16 mouse cellular contexts compared by ENCODE assay signal in the genomic region with DNA sequence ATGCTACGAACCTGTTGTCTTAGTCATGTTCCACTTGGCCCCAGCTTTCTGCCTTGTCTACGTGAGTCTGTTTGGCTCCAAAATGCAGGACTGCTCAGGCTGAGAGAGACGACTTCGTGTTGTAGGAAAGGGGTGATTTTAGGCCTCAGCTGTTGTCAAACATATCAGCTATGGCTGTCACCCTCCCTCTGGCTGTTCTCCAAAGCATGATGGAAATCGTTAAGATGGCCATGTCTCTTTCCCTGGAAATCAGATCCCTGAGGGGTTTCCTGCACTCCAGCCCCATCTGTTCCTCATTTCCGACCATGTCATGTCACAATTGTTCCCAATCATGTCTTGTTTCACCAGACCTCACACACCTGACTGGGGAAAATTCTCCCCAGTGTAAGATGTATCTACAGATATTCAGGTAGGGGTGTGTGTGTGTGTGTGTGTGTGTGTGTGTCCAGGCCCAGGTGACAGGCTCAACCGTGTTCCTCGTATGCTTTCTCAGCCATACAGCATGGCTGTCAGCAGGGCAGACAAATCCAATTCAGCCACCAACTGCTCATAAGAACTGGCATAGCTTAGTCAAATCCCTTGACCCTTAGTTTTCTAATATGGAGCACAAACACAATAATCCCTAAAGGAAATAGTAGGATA.
DNase-seq lines count a peak whose midpoint lies in the region; ATAC-seq lines count a peak whose summit lies in the region.
"Had no signal": no experiment of that assay in that cellular context is flagged by ENCODE, and none has a peak within 500 bp of the region (broad histone marks: within the 10 kb centered on the region; RNA-seq: fewer than 3 reads in every experiment).

No protein-coding gene starts in this region.

- no peak overlapping the region for H3K9ac ChIP-seq in hindbrain, embryonic 12.5 days
- H3K9ac ChIP-seq in neural tube, embryonic 11.5 days (ENCODE audit: low read length): no peak overlapping the region
- H3K9ac ChIP-seq in intestine, embryonic 16.5 days (ENCODE audit: low read depth, low read length): no peak overlapping the region
- H3K9ac ChIP-seq: liver, embryonic 14.5 days had no signal

- H3K36me3 ChIP-seq in hindbrain, embryonic 12.5 days: no peaks in the 10 kb centered on the region
- H3K36me3 ChIP-seq in neural tube, embryonic 11.5 days (ENCODE audit: control insufficient read depth, insufficient read depth, low read length): no peaks in the 10 kb centered on the region
- H3K36me3 ChIP-seq in intestine, embryonic 16.5 days (ENCODE audit: control insufficient read depth, insufficient read depth, low read length): no peaks in the 10 kb centered on the region

- no peaks in the 10 kb centered on the region for H3K9me3 ChIP-seq in hindbrain, embryonic 12.5 days (replicated peaks)
- H3K9me3 ChIP-seq in neural tube, embryonic 11.5 days (ENCODE audit: control insufficient read depth, low read length): no peaks in the 10 kb centered on the region
- H3K9me3 ChIP-seq in intestine, embryonic 16.5 days (ENCODE audit: control insufficient read depth, low read length): no peaks in the 10 kb centered on the region

- 53% methylated on average over 8 of the region's 8 CpGs for WGBS in hindbrain, embryonic 12.5 days
- WGBS in neural tube, embryonic 11.5 days: 78% methylated on average over 8 of the region's 8 CpGs
- 65% methylated on average over 8 of the region's 8 CpGs for WGBS in intestine, embryonic 16.5 days

- intact Hi-C loops in left cerebral cortex, postnatal 4 days (cut with DNase I): no loop called here
- intact Hi-C loops in left cerebral cortex, postnatal 14 days (cut with DNase I): no loop called here

- no peak overlapping the region for H3K4me2 ChIP-seq in hindbrain, embryonic 12.5 days (replicated peaks)
- no peak overlapping the region for H3K4me2 ChIP-seq in neural tube, embryonic 11.5 days (ENCODE audit: low read depth)
- H3K4me2 ChIP-seq in intestine, embryonic 16.5 days (ENCODE audit: low read depth, low read length): no peak overlapping the region

- H3K27me3 ChIP-seq in hindbrain, embryonic 12.5 days: no peaks in the 10 kb centered on the region
- no peaks in the 10 kb centered on the region for H3K27me3 ChIP-seq in neural tube, embryonic 11.5 days (ENCODE audit: control insufficient read depth, insufficient read depth, low read length)
- H3K27me3 ChIP-seq in intestine, embryonic 16.5 days (replicated peaks; ENCODE audit: control insufficient read depth, insufficient read depth, low read length): no peaks in the 10 kb centered on the region

- DNase-seq in left cerebral cortex, postnatal 4 days: peak; percentile 77
- no peak for DNase-seq in left cerebral cortex, postnatal 14 days (ENCODE audit: low spot score in 2 of 2)
- DNase-seq in embryo, embryonic 11 days: peak; percentile 38
- DNase-seq in neural tube, embryonic 11.5 days (ENCODE audit: low spot score): peak; percentile 35
- no peak for DNase-seq in kidney, adult 11 months
- no peak for DNase-seq in testis, postnatal 10 days (ENCODE audit: low spot score)
- DNase-seq: adrenal gland, adult 2 months; B cell, adult 2 months; cerebellum, adult 9-11 months; kidney, postnatal 10 days had no signal

- no peaks in the 10 kb centered on the region for H3K4me1 ChIP-seq in hindbrain, embryonic 12.5 days
- H3K4me1 ChIP-seq in neural tube, embryonic 11.5 days (ENCODE audit: control insufficient read depth, insufficient read depth, low read length): no peaks in the 10 kb centered on the region
- H3K4me1 ChIP-seq in intestine, embryonic 16.5 days (ENCODE audit: control insufficient read depth, insufficient read depth, low read length): no peaks in the 10 kb centered on the region

- no peak overlapping the region for H3K4me3 ChIP-seq in hindbrain, embryonic 12.5 days
- no peak overlapping the region for H3K4me3 ChIP-seq in neural tube, embryonic 11.5 days (ENCODE audit: low read depth, low read length)
- no peak overlapping the region for H3K4me3 ChIP-seq in intestine, embryonic 16.5 days (ENCODE audit: low read length)
- H3K4me3 ChIP-seq: erythroblast, embryonic 14.5 days; myocyte had no signal

- ATAC-seq in hindbrain, embryonic 12.5 days (ENCODE audit: low FRiP score): peak; percentile 58
- no peak for ATAC-seq in neural tube, embryonic 11.5 days (ENCODE audit: insufficient read depth, low FRiP score, low TSS enrichment)
- no peak for ATAC-seq in intestine, embryonic 16.5 days
- ATAC-seq: inflammation-experienced regulatory T-cells, adult 6 months had no signal

- H3K27ac ChIP-seq in hindbrain, embryonic 12.5 days: no peak overlapping the region
- H3K27ac ChIP-seq in neural tube, embryonic 11.5 days (ENCODE audit: low read depth, low read length): no peak overlapping the region
- no peak overlapping the region for H3K27ac ChIP-seq in intestine, embryonic 16.5 days (ENCODE audit: low read length)
- H3K27ac ChIP-seq: liver, embryonic 14.5 days had no signal

Comparison
In these comparisons a context has a peak if more than half of its experiments do, and no peak if none do; other contexts are left out.
1. DNase-seq: peak in left cerebral cortex, postnatal 4 days (single experiment), embryo, embryonic 11 days (single experiment) and neural tube, embryonic 11.5 days (single experiment); none in left cerebral cortex, postnatal 14 days (0 of 2), kidney, adult 11 months (single experiment) and testis, postnatal 10 days (single experiment).